Mouse (Mus musculus) limb, embryonic 12.5 days (tissue): ENCODE measurements around the gene Abhd16a. TPM values are rescaled to one million over a fixed set of nuclear protein-coding genes. Genes with fewer than 3 reads are reported as not detected.

Experiments
- ATAC-seq: fragments of 200-750 bp; cut with Nextera tagmentation; 2 replicates; pipeline ENCODE4 v1.8.0; 2017; ENCODE audit warnings: low read depth, moderate TSS enrichment; ENCODE audit not compliant: insufficient number of reproducible peaks, insufficient read depth, low FRiP score, low TSS enrichment
- H3K27ac ChIP-seq: fragments of 300-500 bp; sonication (generic); 2 replicates; pipeline ENCODE4 v1.5.1; 2016; ENCODE audit warnings: mild to moderate bottlenecking, moderate library complexity
- H3K27me3 ChIP-seq: fragments of 300-500 bp; sonication (generic); 2 replicates; pipeline ENCODE4 v1.6.1; 2016; ENCODE audit warnings: mild to moderate bottlenecking, moderate library complexity
- H3K36me3 ChIP-seq: fragments of 300-500 bp; sonication (generic); 2 replicates; pipeline ENCODE4 v1.6.1; 2016; ENCODE audit warnings: mild to moderate bottlenecking, moderate library complexity
- H3K4me1 ChIP-seq: fragments of 300-500 bp; sonication (generic); replicated peaks from 2 replicates; pipeline ENCODE4 v1.6.1; 2016
- H3K4me2 ChIP-seq: fragments of 300-500 bp; sonication (generic); 2 replicates; pipeline ENCODE4 v1.6.1; 2016; ENCODE audit warnings: mild to moderate bottlenecking, moderate library complexity
- H3K4me3 ChIP-seq: fragments of 300-500 bp; sonication (generic); replicated peaks from 2 replicates; pipeline ENCODE4 v1.5.1; 2016; ENCODE audit warnings: mild to moderate bottlenecking
- H3K9ac ChIP-seq: fragments of 300-500 bp; sonication (generic); replicated peaks from 2 replicates; pipeline ENCODE4 v1.6.1; 2016; ENCODE audit warnings: mild to moderate bottlenecking, moderate library complexity
- H3K9me3 ChIP-seq: fragments of 300-500 bp; sonication (generic); 2 replicates; pipeline ENCODE4 v1.6.1; 2016; ENCODE audit warnings: mild to moderate bottlenecking, moderate library complexity
- WGBS: fragments of 180-500 bp; shearing (Covaris S2); methylation state at CpG from one replicate; pipeline ENCODE4 v1.1.7; 2016; 5-methylcytosine and 5-hydroxymethylcytosine counted together
- polyA plus RNA-seq: library from polyadenylated mRNA; unstranded; fragments of >200 nt; fragmentation: Nextera tagmentation; extraction: Ambion mirVana; gene quantifications from 2 replicates; pipeline ENCODE4 v1.2.1, GENCODE M21; 2016

Abhd16a gene
- polyA plus RNA-seq, 1 experiment from 2014 or later, result 74.5 TPM

- peak overlapping the region; percentile 70 for H3K4me3 ChIP-seq
- peaks cover 53% of the 10 kb centered on the region for H3K4me1 ChIP-seq
- under 1% methylated on average over 27 of the region's 27 CpGs for WGBS
- peak overlapping the region; percentile 77 for H3K9ac ChIP-seq
- H3K27ac ChIP-seq, result peak overlapping the region; percentile 95
- no peak for ATAC-seq
- H3K36me3 ChIP-seq, result peaks cover 30% of the 10 kb centered on the region
- H3K9me3 ChIP-seq, result no peaks in the 10 kb centered on the region
- no peaks in the 10 kb centered on the region for H3K27me3 ChIP-seq
- peak overlapping the region; percentile 86 for H3K4me2 ChIP-seq
Measured at GRCm38 (mm10) chr17:35050126-35050750, 38.8 kb upstream of the Abhd16a start.

GRCm38 (mm10) chr17:35051156-35052086 lies 37.6 kb upstream of the Abhd16a start:
- ATAC-seq, result no peak
- Histone ChIP-seq H3K9me3 (no peaks in the 10 kb centered on the region), H3K27ac (peak overlapping the region; percentile 95), H3K27me3 (no peaks in the 10 kb centered on the region), H3K9ac (peak overlapping the region; percentile 77), H3K36me3 (peaks cover 41% of the 10 kb centered on the region), H3K4me1 (peaks cover 45% of the 10 kb centered on the region), H3K4me2 (peak overlapping the region; percentile 86), H3K4me3 (peak overlapping the region; percentile 70)
- 1% methylated on average over 21 of the region's 21 CpGs for WGBS

- Histone ChIP-seq H3K27me3 (no peaks in the 10 kb centered on the region), H3K36me3 (peaks cover 49% of the 10 kb centered on the region), H3K9me3 (no peaks in the 10 kb centered on the region), H3K4me1 (peaks cover 40% of the 10 kb centered on the region), H3K27ac (peak overlapping the region; percentile 95), H3K4me3 (peak overlapping the region; percentile 70), H3K4me2 (peak overlapping the region; percentile 86), H3K9ac (peak overlapping the region; percentile 77)
- 89% methylated on average over 12 of the region's 12 CpGs for WGBS
- ATAC-seq, result no peak
Measured at GRCm38 (mm10) chr17:35052271-35052798, 36.7 kb upstream of the Abhd16a start.

GRCm38 (mm10) chr17:35055691-35056495 lies 33.2 kb upstream of the Abhd16a start:
- Histone ChIP-seq H3K4me3 (no peak overlapping the region), H3K36me3 (peaks cover 68% of the 10 kb centered on the region), H3K27ac (no peak overlapping the region), H3K27me3 (no peaks in the 10 kb centered on the region), H3K9ac (no peak overlapping the region), H3K4me2 (no peak overlapping the region), H3K4me1 (peaks cover 31% of the 10 kb centered on the region), H3K9me3 (no peaks in the 10 kb centered on the region)
- WGBS, result 93% methylated on average over 7 of the region's 7 CpGs
- no peak for ATAC-seq

- no peak for ATAC-seq
- H3K27me3 ChIP-seq, result no peaks in the 10 kb centered on the region
- no peaks in the 10 kb centered on the region for H3K9me3 ChIP-seq
- 80% methylated on average over 3 of the region's 3 CpGs for WGBS
- peaks cover 79% of the 10 kb centered on the region for H3K36me3 ChIP-seq
- no peak overlapping the region for H3K4me3 ChIP-seq
- peaks cover 30% of the 10 kb centered on the region for H3K4me1 ChIP-seq
- no peak overlapping the region for H3K9ac ChIP-seq
- H3K27ac ChIP-seq, result no peak overlapping the region
- H3K4me2 ChIP-seq, result no peak overlapping the region
Measured at GRCm38 (mm10) chr17:35057090-35057489, 32.0 kb upstream of the Abhd16a start.

- no peak for ATAC-seq
- H3K27ac ChIP-seq, result peak overlapping the region; percentile 96
- H3K36me3 ChIP-seq, result peaks cover 79% of the 10 kb centered on the region
- H3K4me3 ChIP-seq, result peak overlapping the region; percentile 83
- H3K9ac ChIP-seq, result no peak overlapping the region
- H3K9me3 ChIP-seq, result no peaks in the 10 kb centered on the region
- peaks cover 4% of the 10 kb centered on the region for H3K27me3 ChIP-seq
- 66% methylated on average over 9 of the region's 9 CpGs for WGBS
- peaks cover 24% of the 10 kb centered on the region for H3K4me1 ChIP-seq
- peak overlapping the region; percentile 91 for H3K4me2 ChIP-seq
Measured at GRCm38 (mm10) chr17:35058316-35058715, 30.7 kb upstream of the Abhd16a start.

GRCm38 (mm10) chr17:35058911-35059892 lies 29.9 kb upstream of the Abhd16a start, which contains the start of gene Ddah2:
Gene Ddah2, plus strand, starts transcription at chr17:35059035.
- H3K9ac ChIP-seq, result peak within 1 kb of the TSS; percentile 88
- under 1% methylated on average over 57 of the region's 57 CpGs for WGBS
- peaks cover 75% of the 10 kb centered on the region for H3K36me3 ChIP-seq

GRCm38 (mm10) chr17:35060071-35060470 lies 29.0 kb upstream of the Abhd16a start:
- H3K4me1 ChIP-seq, result peaks cover 31% of the 10 kb centered on the region
- WGBS, result 26% methylated on average over 14 of the region's 14 CpGs

More at GRCm38 (mm10) chr17:35058911-35059892, 29.9 kb upstream of the Abhd16a start, which contains the start of gene Ddah2:
- H3K27me3 ChIP-seq, result peaks cover 13% of the 10 kb centered on the region
- H3K4me1 ChIP-seq, result peaks cover 24% of the 10 kb centered on the region
- peak within 1 kb of the TSS; percentile 91 for H3K4me2 ChIP-seq
- peak; percentile 82 for ATAC-seq
- H3K9me3 ChIP-seq, result no peaks in the 10 kb centered on the region
- peak within 1 kb of the TSS; percentile 96 for H3K27ac ChIP-seq
- H3K4me3 ChIP-seq, result peak within 1 kb of the TSS; percentile 83

GRCm38 (mm10) chr17:35060737-35061297 lies 28.2 kb upstream of the Abhd16a start:
- 59% methylated on average over 22 of the region's 22 CpGs for WGBS
- H3K4me2 ChIP-seq, result peak overlapping the region; percentile 91
- no peak overlapping the region for H3K27ac ChIP-seq
- H3K27me3 ChIP-seq, result peaks cover 28% of the 10 kb centered on the region
- H3K9ac ChIP-seq, result peak overlapping the region; percentile 88
- H3K36me3 ChIP-seq, result peaks cover 61% of the 10 kb centered on the region
- H3K9me3 ChIP-seq, result no peaks in the 10 kb centered on the region
- H3K4me1 ChIP-seq, result peaks cover 39% of the 10 kb centered on the region
- peak overlapping the region; percentile 83 for H3K4me3 ChIP-seq
- no peak for ATAC-seq

More at GRCm38 (mm10) chr17:35060071-35060470, 29.0 kb upstream of the Abhd16a start:
- Histone ChIP-seq H3K9me3 (no peaks in the 10 kb centered on the region), H3K27me3 (peaks cover 21% of the 10 kb centered on the region), H3K4me2 (peak overlapping the region; percentile 91), H3K36me3 (peaks cover 68% of the 10 kb centered on the region), H3K27ac (no peak overlapping the region), H3K9ac (peak overlapping the region; percentile 88), H3K4me3 (peak overlapping the region; percentile 83)
- no peak for ATAC-seq
